Mouse (Mus musculus): ENCODE measurements around the gene 1600002K03Rik.

GRCm38 (mm10) chr10:80136952-80137625 is 35.7 kb upstream of the 1600002K03Rik start:
- TF ChIP-seq POLR2A (IDR thresholded peaks at IDR 0.05; ENCODE audit: low read depth, low read length) (no peak), CTCF (IDR thresholded peaks at IDR 0.05; ENCODE audit: borderline replicate concordance, insufficient read depth, low read length) (no peak)

All from embryonic fibroblast, embryonic 13.5 days (primary cell).